Mouse (Mus musculus) spleen, adult 2 months (tissue): ENCODE results near the gene Hspg2.

Source experiments
- CTCF ChIP-seq: fragments of 200-500 bp; IDR thresholded peaks from 2 replicates; pipeline ENCODE4 v1.5.1; 2011; ENCODE audit warnings: mild to moderate bottlenecking, inconsistent platforms; ENCODE audit not compliant: insufficient read depth, insufficient read length, insufficient replicate concordance; ENCODE audit errors: extremely low read depth
- POLR2A ChIP-seq: fragments of 200-500 bp; IDR thresholded peaks from 2 replicates; pipeline ENCODE4 v1.6.1; 2011; ENCODE audit warnings: low read depth, low read length, inconsistent platforms

- TF ChIP-seq POLR2A (no peak), CTCF (no peak)
These were observed 130.0 kb downstream of the Hspg2 start for GRCm38 (mm10) chr4:137598577-137598976.
